Mouse (Mus musculus) olfactory bulb, adult 2 months (tissue): ENCODE measurements at regions not wholly inside any gene's neighbourhood (a gene's known extent, or its start where the extent isn't known, plus 50 kb on each side); places are given as distances from the start of the nearest gene placed in this dataset.

Experiments
- CTCF ChIP-seq: fragments of 200-500 bp; IDR thresholded peaks from 2 replicates; pipeline ENCODE4 v1.5.1; 2012; ENCODE audit warnings: low read depth, mild to moderate bottlenecking, low read length, moderate library complexity; ENCODE audit not compliant: insufficient read depth
- POLR2A ChIP-seq: fragments of 200-500 bp; IDR thresholded peaks from 2 replicates; pipeline ENCODE4 v1.6.1; 2012; ENCODE audit warnings: mild to moderate bottlenecking, low read depth, low read length, moderate library complexity; ENCODE audit not compliant: insufficient read depth

DNA sequence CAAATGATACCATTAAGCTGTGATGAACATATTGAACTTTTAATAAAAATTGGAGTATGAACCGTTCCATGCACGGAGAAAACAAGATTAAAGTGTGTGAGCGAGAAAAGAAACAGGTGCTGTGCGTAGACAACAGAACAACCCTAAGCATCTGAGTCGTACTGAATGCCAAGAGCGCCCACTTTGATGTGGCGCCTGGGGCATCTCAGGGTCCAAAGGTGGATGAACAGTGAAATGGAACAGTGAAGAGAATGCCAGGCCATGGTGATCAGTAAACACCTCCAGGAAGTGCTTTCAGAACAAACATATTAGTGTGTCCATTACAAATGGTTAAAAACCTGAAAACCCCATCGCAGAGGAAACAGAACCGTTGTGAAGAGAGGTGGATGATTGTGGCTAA is 94.0 kb upstream of the Ednrb start:
- no peak for TF ChIP-seq CTCF
- no peak for TF ChIP-seq POLR2A
